Mouse (Mus musculus) mouse trophoblast stem cell (cell line): ENCODE measurements around the gene Mgarp.

ENCODE experiments used
- in situ Hi-C, 2 experiments: fragments of 300-500 bp; cut with MseI, MboI; formaldehyde crosslinking; loops; 2 replicates in 1 of 2; 3 replicates in 1 of 2; pipeline ENCODE4 v1.15.1; 2025

Mgarp gene

DNA sequence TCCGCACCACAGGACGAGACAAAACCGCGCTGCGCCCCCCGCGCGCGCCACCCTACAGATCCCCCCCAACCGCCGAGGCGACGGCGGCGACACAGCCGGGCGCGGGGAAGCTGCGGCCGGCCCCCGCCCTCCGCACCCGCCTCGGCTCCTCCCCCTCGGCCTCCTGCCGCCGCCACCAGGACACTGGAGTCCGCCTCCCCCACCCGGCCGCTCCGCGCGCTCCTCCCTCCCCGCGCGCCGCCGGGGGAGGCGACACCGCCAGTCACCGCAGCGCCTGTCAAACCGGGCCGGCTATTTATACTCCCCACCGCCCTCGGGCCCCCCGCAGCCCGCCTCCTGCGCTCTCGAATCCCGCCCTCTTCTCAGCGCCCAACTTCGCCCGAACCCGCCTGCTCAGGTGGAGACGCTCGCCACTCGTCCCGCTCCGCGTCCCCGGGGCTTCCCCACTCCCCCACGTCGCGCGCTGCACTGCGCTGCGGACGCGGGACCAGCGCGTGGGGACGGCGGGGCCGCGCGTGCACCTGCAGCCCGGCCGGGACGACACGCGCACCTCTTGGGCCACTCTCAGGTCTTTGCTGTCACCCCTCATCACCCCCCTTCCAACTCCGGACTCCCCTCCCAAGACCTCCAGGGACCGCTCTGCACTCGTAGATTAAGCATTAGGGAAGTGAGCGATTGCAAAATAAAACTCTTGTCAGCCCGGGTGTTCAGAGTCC lies 55.8 kb downstream of the Mgarp start, which contains the start of gene Elf2:
Gene Elf2 (minus strand): TSS at position 112 of the 716 bp plus-strand sequence.
- in situ Hi-C loops: no loop called here

- in situ Hi-C loops: no loop called here
Observed at GRCm38 (mm10) chr3:51339734-51340551, 56.6 kb downstream of the Mgarp start.

DNA sequence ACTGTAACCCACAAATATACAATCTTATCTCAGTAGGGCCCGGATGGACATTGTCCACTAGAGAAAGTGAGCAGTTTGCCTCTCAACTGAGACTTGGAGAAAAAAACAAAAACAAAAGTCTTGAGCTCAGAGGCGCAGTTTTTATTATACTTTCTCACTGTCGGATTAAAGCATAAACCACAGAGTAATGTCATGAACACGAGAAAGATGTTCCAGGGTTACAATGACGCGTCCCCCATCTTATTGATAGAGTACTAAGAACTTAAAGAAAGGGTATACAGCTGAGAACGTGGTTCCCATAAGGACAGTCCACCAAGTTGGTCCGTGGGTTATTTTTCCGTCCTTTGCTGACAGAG lies 57.2 kb downstream of the Mgarp start:
- in situ Hi-C loops: no loop called here
